28 mouse cellular contexts compared by ENCODE assay signal in genomic region chr8:44867666-44868065, GRCm38 (mm10).
DNase-seq lines count a peak whose midpoint lies in the region; ATAC-seq and TF ChIP-seq lines count a peak whose summit lies in the region.
"Had no signal": no experiment of that assay in that cellular context is flagged by ENCODE, and none has a peak within 500 bp of the region (broad histone marks: within the 10 kb centered on the region; RNA-seq: fewer than 3 reads in every experiment).

No protein-coding gene starts in this region.

- DNase-seq in kidney, postnatal 0 days (ENCODE audit: low spot score) = peak; percentile 35
- peak; percentile 34 for DNase-seq in mesoderm, embryonic 11.5 days (ENCODE audit: low read depth, low spot score)
- peak; percentile 9 for DNase-seq in yolk sac, embryonic 10.5 days (ENCODE audit: low spot score)
- DNase-seq in urinary bladder, postnatal 36 days (ENCODE audit: low spot score in 2 of 2) = no peak
- DNase-seq: adrenal gland, postnatal 36 days; cerebellum, adult 9-10 months; gastrocnemius, postnatal 10 days; heart, postnatal 14 days; kidney, adult 8-10 months; kidney, postnatal 25 days; layer of hippocampus, postnatal 36 days; liver; lung, postnatal 10 days; right cerebral cortex, postnatal 14 days; thymus, adult 18-20 months; thymus, postnatal 36 days had no signal

- no peak overlapping the region for H3K9ac ChIP-seq in kidney, postnatal 0 days (ENCODE audit: low read depth, low read length)
- no peak overlapping the region for H3K9ac ChIP-seq in kidney, embryonic 15.5 days
- H3K9ac ChIP-seq in embryonic facial prominence, embryonic 13.5 days = no peak overlapping the region
- H3K9ac ChIP-seq in forebrain, embryonic 12.5 days = no peak overlapping the region
- H3K9ac ChIP-seq: embryonic facial prominence, embryonic 15.5 days; forebrain, embryonic 15.5 days; heart, embryonic 12.5 days; hindbrain, embryonic 12.5 days; midbrain, embryonic 13.5 days had no signal

- no peak for TF ChIP-seq CTCF in kidney, postnatal 0 days (IDR thresholded peaks at IDR 0.05; ENCODE audit: low read depth)

- no peak overlapping the region for H3K27ac ChIP-seq in kidney, postnatal 0 days
- H3K27ac ChIP-seq in kidney, embryonic 15.5 days = no peak overlapping the region
- no peak overlapping the region for H3K27ac ChIP-seq in embryonic facial prominence, embryonic 13.5 days
- no peak overlapping the region for H3K27ac ChIP-seq in forebrain, embryonic 12.5 days
- H3K27ac ChIP-seq: embryonic facial prominence, embryonic 15.5 days; forebrain, embryonic 15.5 days; hindbrain, embryonic 12.5 days; layer of hippocampus, adult 2 months; midbrain, embryonic 13.5 days had no signal

- no peak for ATAC-seq in kidney, postnatal 0 days (replicated peaks; ENCODE audit: low FRiP score, low read depth)
- ATAC-seq in kidney, embryonic 15.5 days (replicated peaks; ENCODE audit: low FRiP score) = no peak
- no peak for ATAC-seq in embryonic facial prominence, embryonic 13.5 days (ENCODE audit: insufficient number of reproducible peaks, insufficient read depth, low FRiP score, low TSS enrichment, low read depth)
- no peak for ATAC-seq in forebrain, embryonic 12.5 days (ENCODE audit: low FRiP score)
- ATAC-seq: forebrain, embryonic 15.5 days; midbrain, embryonic 13.5 days; Patski had no signal

- H3K27me3 ChIP-seq in kidney, postnatal 0 days (ENCODE audit: insufficient read depth, low read length) = no peaks in the 10 kb centered on the region
- H3K27me3 ChIP-seq in kidney, embryonic 15.5 days = no peaks in the 10 kb centered on the region
- no peaks in the 10 kb centered on the region for H3K27me3 ChIP-seq in embryonic facial prominence, embryonic 13.5 days
- H3K27me3 ChIP-seq in forebrain, embryonic 12.5 days = no peaks in the 10 kb centered on the region
- H3K27me3 ChIP-seq: CH12.LX; embryonic facial prominence, embryonic 15.5 days; forebrain, embryonic 15.5 days; heart, embryonic 12.5 days; hindbrain, embryonic 12.5 days; midbrain, embryonic 13.5 days; Patski had no signal

- H3K4me2 ChIP-seq in kidney, postnatal 0 days (ENCODE audit: low read length) = no peak overlapping the region
- H3K4me2 ChIP-seq in kidney, embryonic 15.5 days = no peak overlapping the region
- peak overlapping the region; percentile 28 for H3K4me2 ChIP-seq in embryonic facial prominence, embryonic 13.5 days
- no peak overlapping the region for H3K4me2 ChIP-seq in forebrain, embryonic 12.5 days
- H3K4me2 ChIP-seq: embryonic facial prominence, embryonic 15.5 days; forebrain, embryonic 15.5 days; heart, embryonic 12.5 days; hindbrain, embryonic 12.5 days; midbrain, embryonic 13.5 days had no signal

- H3K4me3 ChIP-seq in kidney, postnatal 0 days (replicated peaks; ENCODE audit: low read depth, low read length) = no peak overlapping the region
- H3K4me3 ChIP-seq in kidney, embryonic 15.5 days (replicated peaks) = no peak overlapping the region
- no peak overlapping the region for H3K4me3 ChIP-seq in embryonic facial prominence, embryonic 13.5 days
- no peak overlapping the region for H3K4me3 ChIP-seq in forebrain, embryonic 12.5 days (replicated peaks)
- H3K4me3 ChIP-seq: embryonic facial prominence, embryonic 15.5 days; forebrain, embryonic 15.5 days; heart, embryonic 12.5 days; hindbrain, embryonic 12.5 days; layer of hippocampus, adult 2 months; midbrain, embryonic 13.5 days had no signal

- WGBS in kidney, postnatal 0 days = 46% methylated on average over 5 of the region's 5 CpGs
- 73% methylated on average over 5 of the region's 5 CpGs for WGBS in kidney, embryonic 15.5 days
- 29% methylated on average over 5 of the region's 5 CpGs for WGBS in embryonic facial prominence, embryonic 13.5 days
- WGBS in forebrain, embryonic 12.5 days = 76% methylated on average over 5 of the region's 5 CpGs

- no peaks in the 10 kb centered on the region for H3K36me3 ChIP-seq in kidney, postnatal 0 days (ENCODE audit: insufficient read depth, low read length)
- no peaks in the 10 kb centered on the region for H3K36me3 ChIP-seq in kidney, embryonic 15.5 days
- no peaks in the 10 kb centered on the region for H3K36me3 ChIP-seq in embryonic facial prominence, embryonic 13.5 days
- no peaks in the 10 kb centered on the region for H3K36me3 ChIP-seq in forebrain, embryonic 12.5 days (replicated peaks)
- H3K36me3 ChIP-seq: embryonic facial prominence, embryonic 15.5 days; forebrain, embryonic 15.5 days; G1E; heart, embryonic 12.5 days; hindbrain, embryonic 12.5 days; midbrain, embryonic 13.5 days had no signal

- H3K4me1 ChIP-seq in kidney, postnatal 0 days (replicated peaks; ENCODE audit: insufficient read depth, low read length) = 0 out of 2 replicates have a peak, but pooled peaks cover 2% of the 10 kb centered on the region
- H3K4me1 ChIP-seq in kidney, embryonic 15.5 days = no peaks in the 10 kb centered on the region
- peaks cover 8% of the 10 kb centered on the region for H3K4me1 ChIP-seq in embryonic facial prominence, embryonic 13.5 days
- no peaks in the 10 kb centered on the region for H3K4me1 ChIP-seq in forebrain, embryonic 12.5 days
- H3K4me1 ChIP-seq: embryonic facial prominence, embryonic 15.5 days; forebrain, embryonic 15.5 days; heart, embryonic 12.5 days; hindbrain, embryonic 12.5 days; midbrain, embryonic 13.5 days had no signal

- H3K9me3 ChIP-seq in kidney, postnatal 0 days (replicated peaks; ENCODE audit: low read length) = no peaks in the 10 kb centered on the region
- no peaks in the 10 kb centered on the region for H3K9me3 ChIP-seq in kidney, embryonic 15.5 days (replicated peaks)
- H3K9me3 ChIP-seq in embryonic facial prominence, embryonic 13.5 days = no peaks in the 10 kb centered on the region
- H3K9me3 ChIP-seq in forebrain, embryonic 12.5 days = no peaks in the 10 kb centered on the region
- H3K9me3 ChIP-seq: embryonic facial prominence, embryonic 15.5 days; forebrain, embryonic 15.5 days; heart, embryonic 12.5 days; hindbrain, embryonic 12.5 days; midbrain, embryonic 13.5 days had no signal

Comparison
In these comparisons a context has a peak if more than half of its experiments do, and no peak if none do; other contexts are left out.
1. DNase-seq: peak in kidney, postnatal 0 days (single experiment), mesoderm, embryonic 11.5 days (single experiment) and yolk sac, embryonic 10.5 days (single experiment); none in urinary bladder, postnatal 36 days (0 of 2).